Mouse (Mus musculus) testis, adult 2 months (tissue): ENCODE results near the gene Prkar1a. TPM values are rescaled to one million over a fixed set of nuclear protein-coding genes. Genes with fewer than 3 reads are reported as not detected.

ENCODE experiments used
- H3K27ac ChIP-seq: fragments of 200-500 bp; 2 replicates; pipeline ENCODE4 v1.5.1; 2012; ENCODE audit warnings: low read depth, low read length; ENCODE audit not compliant: control insufficient read depth, insufficient read depth
- H3K27me3 ChIP-seq: fragments of 200-500 bp; 2 replicates; pipeline ENCODE4 v1.6.1; 2012; ENCODE audit warnings: mild to moderate bottlenecking, low read length, moderate library complexity; ENCODE audit not compliant: control insufficient read depth, insufficient read depth
- H3K36me3 ChIP-seq: fragments of 200-500 bp; 2 replicates; pipeline ENCODE4 v1.6.1; 2012; ENCODE audit warnings: mild to moderate bottlenecking, low read length; ENCODE audit not compliant: control insufficient read depth, insufficient read depth
- H3K4me1 ChIP-seq: fragments of 200-500 bp; 2 replicates; pipeline ENCODE4 v1.6.1; 2012; ENCODE audit warnings: low read length; ENCODE audit not compliant: control insufficient read depth, insufficient read depth
- H3K4me3 ChIP-seq: fragments of 200-500 bp; 2 replicates; pipeline ENCODE4 v1.5.1; 2012; ENCODE audit warnings: low read depth, mild to moderate bottlenecking, low read length, moderate library complexity, mixed read lengths; ENCODE audit not compliant: control insufficient read depth
- CTCF ChIP-seq: fragments of 200-500 bp; IDR thresholded peaks from 2 replicates; pipeline ENCODE4 v1.5.1; 2012; ENCODE audit warnings: low read depth, mild to moderate bottlenecking, inconsistent platforms, low read length, moderate library complexity; ENCODE audit not compliant: control insufficient read depth, insufficient read depth, insufficient replicate concordance
- POLR2A ChIP-seq: fragments of 200-500 bp; IDR thresholded peaks from 2 replicates; pipeline ENCODE4 v1.6.1; 2012; ENCODE audit warnings: low read depth, mild to moderate bottlenecking, inconsistent platforms, low read length, moderate library complexity; ENCODE audit not compliant: control insufficient read depth
- polyA plus RNA-seq: library from polyadenylated mRNA; depleted of rRNA; stranded (reverse); fragments of >200 nt; gene quantifications from 2 replicates; pipeline ENCODE4 v1.2.3, GENCODE M21; 2012

Gene Prkar1a
- polyA plus RNA-seq, 1 experiment, result 74.1 TPM

DNA sequence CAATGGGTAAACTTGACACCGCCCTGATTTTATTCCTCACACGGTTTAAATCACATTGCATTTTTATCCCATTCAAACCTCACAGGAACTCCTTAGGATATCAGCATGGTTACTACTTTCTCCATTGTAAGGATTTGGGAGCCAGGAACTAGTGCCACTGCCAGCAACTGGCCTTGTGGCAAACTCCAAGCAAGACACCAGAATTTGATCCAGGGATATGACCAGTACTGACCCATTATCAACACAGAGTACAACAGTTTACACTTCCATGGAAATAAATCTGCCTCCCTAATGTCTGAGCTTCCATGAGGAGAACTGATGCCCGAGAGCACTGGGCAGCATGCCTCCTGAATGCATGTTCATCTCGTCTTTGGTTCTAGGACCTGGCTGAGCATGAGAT lies 57.4 kb downstream of the Prkar1a start:
- Histone ChIP-seq H3K36me3 (no peaks in the 10 kb centered on the region), H3K27ac (no peak overlapping the region), H3K4me1 (no peaks in the 10 kb centered on the region), H3K4me3 (no peak overlapping the region), H3K27me3 (no peaks in the 10 kb centered on the region)
- no peak for TF ChIP-seq CTCF
- TF ChIP-seq POLR2A, result no peak

DNA sequence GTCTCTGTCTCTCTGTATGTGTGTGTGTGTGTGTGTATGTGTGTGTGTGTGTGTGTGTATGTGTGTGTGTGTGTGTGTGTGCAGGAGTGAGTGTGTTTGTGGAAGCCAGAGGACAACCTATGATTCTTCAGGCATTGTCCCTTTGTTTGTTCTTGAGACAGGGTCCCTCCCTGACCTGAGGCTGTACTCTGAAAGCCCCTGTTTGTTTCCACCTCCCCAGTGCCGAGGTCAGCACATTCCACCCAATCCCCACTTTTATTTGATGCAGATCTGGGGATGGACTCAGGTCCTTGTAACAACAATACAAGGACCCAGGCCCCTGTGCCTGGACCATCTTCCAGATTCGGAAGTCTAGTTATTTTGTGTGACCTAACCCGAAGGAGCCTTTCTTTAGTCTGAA lies 58.2 kb downstream of the Prkar1a start:
- TF ChIP-seq POLR2A (no peak), CTCF (no peak)

DNA sequence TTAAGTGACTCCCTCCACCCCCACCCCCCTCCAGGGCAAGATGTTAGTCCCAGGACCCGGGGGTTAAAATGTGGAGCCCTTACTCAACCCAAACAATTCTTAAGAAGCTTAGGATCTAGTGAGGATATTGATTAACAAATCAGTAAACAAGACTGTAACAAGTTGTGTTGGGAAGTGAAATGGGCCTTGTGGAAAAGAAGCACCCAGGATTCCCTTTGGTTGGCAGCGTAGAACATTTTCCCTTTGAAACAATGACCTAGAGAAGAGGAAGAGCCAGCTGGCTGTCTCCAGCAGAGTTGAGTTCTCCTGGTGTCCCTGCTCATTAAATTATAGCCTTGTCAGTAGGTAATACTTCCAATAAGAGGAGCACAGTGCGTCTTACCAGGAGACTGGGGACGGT lies 59.6 kb downstream of the Prkar1a start:
- H3K36me3 ChIP-seq, result no peaks in the 10 kb centered on the region
- TF ChIP-seq POLR2A (no peak), CTCF (no peak)

More for the DNA sequence above, 58.2 kb downstream of the Prkar1a start:
- Histone ChIP-seq H3K4me3 (no peak overlapping the region), H3K27ac (no peak overlapping the region), H3K4me1 (no peaks in the 10 kb centered on the region), H3K27me3 (no peaks in the 10 kb centered on the region), H3K36me3 (no peaks in the 10 kb centered on the region)

DNA sequence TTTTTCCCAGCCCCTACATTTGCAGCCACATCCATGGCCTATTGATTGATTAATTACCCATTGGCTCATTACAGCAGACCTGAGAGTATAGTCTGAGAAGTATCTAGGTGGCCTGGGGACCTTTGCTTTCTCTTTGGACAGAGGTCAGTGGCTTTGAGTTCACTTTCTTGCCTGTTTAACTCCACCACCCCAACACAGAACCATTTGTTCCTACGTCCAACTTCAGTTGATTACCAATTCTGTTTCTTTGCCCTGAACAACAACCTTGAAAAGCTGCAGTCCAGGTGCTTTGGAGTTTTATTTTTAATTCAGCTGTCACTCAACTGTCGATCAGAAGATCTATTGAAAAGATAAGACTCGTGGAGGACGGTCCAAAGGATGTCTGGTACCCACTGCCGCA lies 60.3 kb downstream of the Prkar1a start:
- no peaks in the 10 kb centered on the region for H3K4me1 ChIP-seq
- H3K4me3 ChIP-seq, result no peak overlapping the region
- H3K27ac ChIP-seq, result no peak overlapping the region
- H3K27me3 ChIP-seq, result no peaks in the 10 kb centered on the region
- TF ChIP-seq CTCF (no peak), POLR2A (no peak)
- no peaks in the 10 kb centered on the region for H3K36me3 ChIP-seq

More for the DNA sequence above, 59.6 kb downstream of the Prkar1a start:
- H3K4me3 ChIP-seq, result no peak overlapping the region
- no peaks in the 10 kb centered on the region for H3K4me1 ChIP-seq
- no peaks in the 10 kb centered on the region for H3K27me3 ChIP-seq
- H3K27ac ChIP-seq, result no peak overlapping the region

DNA sequence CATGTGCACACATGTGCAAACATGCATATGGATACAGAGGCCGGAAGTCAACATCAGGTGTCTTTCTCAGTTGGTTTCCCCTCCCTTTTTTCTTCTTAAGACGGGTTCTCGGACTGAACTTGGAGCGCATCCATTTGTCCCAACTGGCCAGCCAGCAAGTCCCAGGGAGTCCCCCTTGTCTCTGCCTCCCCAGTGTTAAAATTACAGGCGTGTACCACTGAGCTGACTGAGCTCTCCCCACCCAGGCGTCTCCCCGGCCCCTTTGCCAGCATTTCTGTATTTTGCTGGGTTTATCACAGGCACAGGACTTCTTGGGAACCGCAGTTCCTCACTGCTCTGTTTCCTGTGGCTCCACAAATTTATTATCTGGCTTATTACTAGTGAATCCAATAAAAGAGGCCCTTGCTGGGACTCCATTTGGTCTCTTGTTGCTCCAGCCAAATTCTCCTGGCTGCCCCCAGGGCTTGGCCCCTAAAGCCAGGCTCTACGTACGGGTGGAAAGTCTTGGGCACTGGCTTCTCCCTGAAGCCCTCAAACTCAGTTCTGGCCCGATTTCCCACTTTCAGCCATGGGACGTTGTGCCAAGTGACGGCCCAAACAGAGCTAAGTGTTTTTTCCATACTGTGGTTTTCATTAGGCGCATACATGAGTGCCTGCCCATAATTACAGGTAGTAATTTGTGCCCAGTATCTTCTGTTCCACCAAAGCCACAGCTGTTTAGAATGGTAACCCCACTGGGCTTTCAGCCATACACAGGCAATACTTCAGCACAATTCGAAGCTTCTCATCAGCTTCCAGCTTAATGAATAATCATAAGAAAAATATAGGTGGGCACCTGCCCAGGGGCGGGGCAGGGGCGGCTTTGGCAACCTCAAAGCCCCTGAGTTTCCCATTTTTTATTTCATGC lies 65.4 kb downstream of the Prkar1a start:
- H3K4me3 ChIP-seq, result no peak overlapping the region
- H3K36me3 ChIP-seq, result no peaks in the 10 kb centered on the region
- no peaks in the 10 kb centered on the region for H3K4me1 ChIP-seq
- H3K27me3 ChIP-seq, result no peaks in the 10 kb centered on the region
- TF ChIP-seq POLR2A (no peak), CTCF (no peak)
- no peak overlapping the region for H3K27ac ChIP-seq

DNA sequence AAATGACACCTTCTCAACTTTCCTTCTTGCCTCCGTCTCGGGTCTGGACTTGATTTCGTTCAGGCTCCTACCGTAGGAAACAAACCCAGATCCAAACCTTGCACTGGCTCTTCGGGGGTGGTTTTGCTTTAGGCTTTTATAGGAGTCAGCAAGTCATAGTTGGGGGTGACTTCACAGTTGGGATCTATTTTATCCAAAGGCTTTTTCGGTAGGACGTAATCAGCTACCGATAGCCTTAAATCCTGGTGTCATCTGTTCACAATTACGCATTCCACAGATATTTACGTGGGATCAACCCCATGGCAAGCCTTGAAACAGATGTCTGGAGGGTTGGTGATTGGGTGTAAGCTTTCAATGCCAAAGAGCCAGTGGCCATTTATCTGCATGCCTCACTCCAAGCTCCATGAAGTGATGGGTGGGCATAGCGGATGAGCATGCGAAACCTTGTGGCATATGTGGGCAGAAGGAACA lies 66.1 kb downstream of the Prkar1a start:
- H3K4me3 ChIP-seq, result no peak overlapping the region
- H3K4me1 ChIP-seq, result no peaks in the 10 kb centered on the region
- no peak overlapping the region for H3K27ac ChIP-seq
- H3K36me3 ChIP-seq, result no peaks in the 10 kb centered on the region
- no peaks in the 10 kb centered on the region for H3K27me3 ChIP-seq
- no peak for TF ChIP-seq CTCF
- no peak for TF ChIP-seq POLR2A

DNA sequence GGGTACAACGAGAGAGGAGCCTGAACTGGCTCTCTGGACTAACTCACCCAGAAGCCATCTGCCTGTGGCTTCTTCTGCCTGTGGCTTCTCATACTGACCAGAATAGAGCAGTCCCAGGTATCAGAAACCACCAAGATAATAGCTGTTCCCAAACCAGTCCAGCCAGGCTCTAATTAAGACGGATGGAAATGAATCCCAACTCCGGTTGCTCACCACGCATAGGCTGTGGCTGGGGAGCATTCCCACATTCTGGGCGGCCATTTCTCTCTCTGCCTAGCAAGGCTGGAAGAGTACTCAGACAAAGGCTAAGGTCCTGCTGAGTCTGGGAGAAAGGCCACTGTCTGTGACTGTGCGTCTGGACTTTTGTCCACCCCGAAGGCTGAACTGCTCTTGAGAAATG lies 67.8 kb downstream of the Prkar1a start:
- no peaks in the 10 kb centered on the region for H3K27me3 ChIP-seq
- TF ChIP-seq CTCF, result no peak
- TF ChIP-seq POLR2A, result no peak
- H3K4me1 ChIP-seq, result no peaks in the 10 kb centered on the region; the same call in 1 of the 2 replicates
- no peak overlapping the region for H3K27ac ChIP-seq
- no peaks in the 10 kb centered on the region for H3K36me3 ChIP-seq
- H3K4me3 ChIP-seq, result no peak overlapping the region
